Mouse (Mus musculus) cerebellum, adult (tissue): ENCODE measurements around the gene Ralgps1.
A peak's percentile ranks its signal among the peaks of the same experiment; 100 is the strongest.
"Not testable (repeated sequence)": the region's sequence is repeated elsewhere in the genome, so short reads cannot be mapped to it uniquely, and the experiment has no call there.

Experiments used
- ATAC-seq: cut with Nextera tagmentation; 2 replicates; pipeline ENCODE4 v1.9.2; 2017; ENCODE audit warnings: mild to moderate bottlenecking, moderate library complexity, mixed read lengths; ENCODE audit not compliant: insufficient number of reproducible peaks, low FRiP score, low TSS enrichment

Ralgps1 gene

DNA sequence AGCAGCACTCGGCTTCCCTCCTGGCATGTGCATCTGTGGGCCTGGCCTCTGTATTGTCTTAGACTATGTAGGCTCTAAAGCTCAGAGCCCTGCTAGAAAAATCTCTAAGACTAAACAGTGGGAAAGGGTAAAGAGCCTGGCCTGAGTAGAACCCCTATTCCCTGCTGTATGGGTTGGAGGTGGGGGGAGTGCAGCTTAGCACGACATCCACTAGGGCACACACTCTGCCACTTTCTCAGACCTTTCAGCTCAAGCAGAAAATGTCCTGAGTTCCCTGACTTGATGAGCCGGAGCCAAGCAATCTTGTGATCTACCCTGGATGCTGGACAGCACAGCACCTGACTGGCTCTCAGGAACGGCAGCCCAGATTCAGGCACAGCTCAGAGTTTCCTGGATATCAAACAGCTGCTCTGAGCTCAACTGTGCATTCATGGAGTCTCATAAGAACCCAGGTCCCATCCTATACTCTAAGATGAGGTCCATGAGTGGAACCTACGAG lies 215.0 kb downstream of the Ralgps1 start:
- ATAC-seq: no peak

DNA sequence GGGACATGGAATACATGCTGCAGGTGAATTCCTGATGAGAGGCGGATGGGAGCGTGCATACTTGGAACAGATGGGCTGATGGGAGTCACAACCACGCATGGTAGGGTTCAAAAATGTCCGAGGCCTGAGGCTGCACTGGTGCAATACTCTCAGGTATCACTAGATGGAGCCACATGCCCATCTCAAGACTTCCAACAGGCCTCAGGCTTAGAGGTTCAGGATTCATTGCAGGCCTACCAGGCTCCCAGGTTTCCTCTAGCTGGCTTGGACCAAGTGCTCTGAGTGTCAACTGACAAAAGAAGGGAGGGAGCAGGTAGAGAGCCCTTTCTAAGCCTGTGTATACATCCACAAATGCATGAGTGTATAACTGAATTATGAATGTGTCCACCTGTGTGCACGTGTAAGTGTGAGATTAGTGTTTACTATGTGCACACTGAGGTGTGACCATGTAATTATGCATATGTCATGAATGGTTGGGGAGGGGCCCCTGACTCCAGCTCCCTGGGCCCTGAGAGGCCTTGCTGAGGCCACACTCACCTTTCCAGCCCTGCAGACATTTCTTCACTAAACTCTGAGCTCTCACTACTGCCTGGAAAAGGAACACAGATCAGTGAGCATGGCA lies 216.4 kb downstream of the Ralgps1 start:
- ATAC-seq: peak; percentile 74

DNA sequence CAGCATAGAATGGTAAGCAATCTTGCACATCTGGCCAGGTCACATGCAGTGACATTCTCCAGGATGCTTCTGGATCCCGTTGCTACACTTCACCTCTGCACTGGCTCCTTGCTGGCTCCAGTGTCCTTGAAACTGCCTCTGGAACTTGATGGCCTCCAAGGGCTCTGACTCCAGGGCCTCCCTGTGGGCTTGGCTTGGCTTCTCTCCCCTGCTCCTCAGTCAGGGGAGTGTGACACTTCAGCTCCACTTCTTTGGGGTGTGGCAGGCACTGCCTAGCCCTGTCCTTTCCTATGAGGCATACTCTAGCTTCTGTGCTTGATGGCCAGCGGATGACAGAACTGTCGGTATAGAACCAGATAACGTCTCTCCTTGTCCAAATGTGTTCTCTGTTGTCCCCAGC lies 224.3 kb downstream of the Ralgps1 start:
- no peak for ATAC-seq

DNA sequence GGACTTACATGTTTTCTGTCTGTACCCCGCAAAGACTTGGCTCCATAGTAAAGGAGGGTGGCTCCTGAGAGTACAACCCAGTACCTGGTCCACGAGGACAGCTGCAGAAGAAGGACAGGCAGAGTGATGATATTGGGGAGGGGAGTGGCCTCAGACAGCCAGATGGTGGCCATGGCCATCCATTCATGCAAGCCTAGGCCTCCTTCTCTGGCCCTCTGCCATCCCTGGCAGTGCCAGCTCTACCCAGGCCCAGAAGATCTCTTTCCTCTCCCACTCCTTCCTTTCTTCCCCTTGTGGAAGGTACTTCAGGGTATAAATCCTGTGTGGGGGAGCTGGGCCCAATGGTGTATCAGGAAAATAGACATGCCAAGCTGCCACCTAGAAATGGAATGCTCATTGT lies 228.0 kb downstream of the Ralgps1 start:
- ATAC-seq: no peak

DNA sequence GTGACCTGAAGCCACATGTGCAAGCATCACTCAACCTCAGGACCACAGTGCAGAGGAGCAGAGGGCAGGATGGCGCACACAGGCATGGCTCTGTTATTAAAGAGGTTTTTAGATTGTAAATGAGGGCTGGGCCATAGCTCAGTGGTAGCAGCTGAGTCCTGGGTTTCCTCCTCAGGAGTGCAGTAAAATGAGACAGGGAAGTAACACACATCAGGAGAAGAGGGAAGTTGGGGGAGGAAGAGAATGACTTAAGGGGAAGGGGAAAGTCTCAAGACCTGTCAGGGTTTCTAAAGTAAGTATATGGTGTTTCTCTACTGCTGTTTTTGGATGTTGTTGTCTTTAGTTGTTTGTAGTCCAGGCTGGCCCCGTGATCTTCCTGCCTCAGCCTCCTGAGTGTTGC lies 232.8 kb downstream of the Ralgps1 start:
- ATAC-seq: no peak

DNA sequence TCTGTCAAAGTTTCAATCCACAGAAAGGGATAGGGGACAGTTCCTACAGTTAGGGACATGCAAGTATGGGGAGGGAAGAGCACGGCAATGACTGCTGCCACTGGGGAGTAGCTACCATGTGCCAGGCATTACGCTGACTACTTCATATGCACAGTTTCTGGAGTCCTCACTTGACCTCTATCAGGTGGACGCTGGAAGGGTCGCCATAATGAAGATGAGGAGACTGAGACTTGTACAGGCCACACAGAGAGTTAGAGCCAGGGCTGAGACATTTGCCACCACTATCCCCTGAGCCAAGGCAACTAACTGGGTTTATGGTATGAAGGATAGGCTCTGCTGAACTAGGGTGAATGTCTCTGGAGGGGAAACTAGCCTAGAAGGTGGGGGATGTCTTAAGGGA lies 233.6 kb downstream of the Ralgps1 start:
- 0 out of 2 replicates have a peak, but pooled peaks have one; percentile 1 for ATAC-seq

DNA sequence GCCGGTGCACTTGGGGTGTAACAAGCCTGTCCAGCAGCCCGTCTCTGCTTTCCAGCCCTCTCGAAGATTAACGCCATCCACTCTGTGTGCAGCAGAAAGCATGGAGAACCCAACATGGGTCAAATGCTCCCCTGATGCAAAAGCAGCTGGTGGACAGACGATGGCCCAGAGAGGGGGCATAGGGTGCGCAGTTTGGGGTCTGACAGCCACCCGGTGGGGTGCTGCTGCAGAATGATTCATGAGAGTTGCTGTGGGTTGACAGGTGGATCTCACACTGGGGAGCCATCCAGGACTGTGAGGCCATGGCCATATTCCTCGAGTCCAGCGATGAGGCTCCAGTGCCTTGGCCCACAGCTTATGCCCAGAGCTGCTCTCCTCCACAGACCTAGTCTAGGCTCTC lies 234.0 kb downstream of the Ralgps1 start:
- peak; percentile 80; the same call in 1 of the 2 replicates for ATAC-seq

DNA sequence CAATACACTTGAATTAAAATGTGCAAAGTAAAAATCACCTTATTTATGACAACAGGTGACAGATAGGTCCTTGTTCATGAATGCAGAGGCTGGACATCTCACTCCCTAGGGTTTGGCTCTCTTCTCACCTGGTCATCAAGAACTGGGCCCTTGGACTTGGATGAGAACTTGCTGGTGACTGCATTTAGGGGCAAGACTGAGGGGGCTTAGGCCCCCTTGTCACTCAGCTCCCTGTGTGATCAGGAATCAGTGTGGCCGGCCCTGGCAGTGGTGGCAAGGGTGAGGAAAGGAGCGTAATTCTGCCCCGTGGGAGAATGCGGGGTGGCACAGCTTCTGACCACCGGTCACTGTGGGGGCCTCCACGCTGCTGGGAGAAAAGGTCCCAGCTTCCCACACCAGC lies 234.9 kb downstream of the Ralgps1 start:
- ATAC-seq: no peak

DNA sequence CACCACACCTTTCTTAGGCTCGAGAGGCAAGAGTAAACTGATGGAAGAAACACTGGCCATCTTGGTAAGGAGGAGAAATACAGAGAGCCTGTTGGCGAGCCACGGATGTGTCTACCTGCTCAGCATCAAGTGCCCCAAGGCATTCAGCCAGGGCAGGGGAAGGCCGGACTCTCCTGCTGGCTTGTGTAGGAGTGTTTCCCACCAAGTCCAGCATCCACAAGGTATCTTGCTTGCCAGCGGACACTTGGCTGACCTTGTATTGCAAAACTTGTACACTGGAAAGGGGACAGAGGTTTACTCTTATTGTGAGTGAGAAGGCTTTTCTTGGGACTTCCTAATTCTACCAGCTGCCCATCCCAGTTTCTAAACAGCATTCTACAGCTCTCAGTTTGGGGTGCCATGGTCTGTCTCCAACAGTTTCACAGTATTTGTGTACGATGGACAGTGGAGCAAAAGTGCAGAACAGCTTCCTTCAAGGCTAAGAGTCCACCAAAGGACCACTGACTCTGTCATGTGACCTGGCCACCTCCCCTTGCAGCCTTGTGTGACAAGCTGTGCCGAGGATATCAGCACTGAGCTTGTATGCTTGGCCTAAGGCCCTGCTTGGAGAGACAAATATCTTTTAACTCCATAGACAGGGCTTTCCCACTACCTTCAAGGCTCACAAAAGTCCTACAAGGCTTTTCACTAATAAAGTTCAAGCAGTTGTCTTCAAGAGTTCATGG lies 236.4 kb downstream of the Ralgps1 start:
- no peak for ATAC-seq

DNA sequence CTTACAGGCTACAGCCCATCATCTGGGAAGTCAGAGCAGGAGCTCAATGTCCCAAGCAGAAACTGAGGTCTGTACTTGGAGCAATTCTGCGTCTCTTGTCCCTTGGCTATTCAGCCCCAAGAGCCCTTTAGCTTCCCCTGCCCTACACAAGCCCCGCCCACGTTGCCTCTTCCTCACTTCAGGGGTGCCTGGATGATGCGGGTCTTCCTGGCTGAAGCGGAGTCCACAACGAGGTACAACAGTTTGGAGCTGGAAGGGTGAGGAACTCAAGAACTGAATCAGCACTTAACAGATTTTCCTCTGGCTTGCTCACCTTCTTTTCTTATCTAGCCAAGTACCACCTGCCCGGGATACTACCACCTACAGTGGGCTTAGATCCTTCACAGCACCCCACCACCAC lies 239.0 kb downstream of the Ralgps1 start:
- no peak for ATAC-seq

DNA sequence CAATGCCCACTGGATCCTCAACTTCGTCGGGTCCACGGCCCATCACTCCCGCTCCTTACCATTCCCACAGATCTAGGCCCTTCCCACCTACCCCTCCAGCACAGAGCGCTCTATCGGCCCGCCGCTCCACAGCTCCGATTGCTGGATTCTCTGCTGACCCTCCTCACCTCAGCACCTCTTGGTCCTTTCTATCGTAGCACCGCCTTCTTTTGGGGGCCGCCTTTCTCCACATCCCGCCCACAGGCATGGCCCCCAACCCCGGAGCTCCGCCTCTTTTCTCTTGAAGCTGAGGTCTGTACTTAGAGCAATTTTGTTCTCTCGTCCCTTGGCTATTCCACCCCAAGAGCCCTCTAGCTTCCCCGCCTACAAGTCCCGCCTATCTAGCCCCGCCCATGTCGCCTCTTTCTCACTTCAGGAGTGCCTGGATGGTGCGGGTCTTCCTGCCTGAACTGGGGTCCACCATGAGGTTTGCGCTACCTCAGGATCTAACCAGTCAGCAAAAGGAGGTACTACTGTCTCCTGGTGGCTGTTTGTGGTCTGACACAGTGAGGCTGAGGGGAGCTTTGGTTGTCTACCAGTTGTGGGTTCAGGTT lies 239.7 kb downstream of the Ralgps1 start, which contains the start of gene Garnl3:
TSS of gene Garnl3 (minus strand) at position 155 of the 593 bp plus-strand sequence.
- ATAC-seq: peak; percentile 23

DNA sequence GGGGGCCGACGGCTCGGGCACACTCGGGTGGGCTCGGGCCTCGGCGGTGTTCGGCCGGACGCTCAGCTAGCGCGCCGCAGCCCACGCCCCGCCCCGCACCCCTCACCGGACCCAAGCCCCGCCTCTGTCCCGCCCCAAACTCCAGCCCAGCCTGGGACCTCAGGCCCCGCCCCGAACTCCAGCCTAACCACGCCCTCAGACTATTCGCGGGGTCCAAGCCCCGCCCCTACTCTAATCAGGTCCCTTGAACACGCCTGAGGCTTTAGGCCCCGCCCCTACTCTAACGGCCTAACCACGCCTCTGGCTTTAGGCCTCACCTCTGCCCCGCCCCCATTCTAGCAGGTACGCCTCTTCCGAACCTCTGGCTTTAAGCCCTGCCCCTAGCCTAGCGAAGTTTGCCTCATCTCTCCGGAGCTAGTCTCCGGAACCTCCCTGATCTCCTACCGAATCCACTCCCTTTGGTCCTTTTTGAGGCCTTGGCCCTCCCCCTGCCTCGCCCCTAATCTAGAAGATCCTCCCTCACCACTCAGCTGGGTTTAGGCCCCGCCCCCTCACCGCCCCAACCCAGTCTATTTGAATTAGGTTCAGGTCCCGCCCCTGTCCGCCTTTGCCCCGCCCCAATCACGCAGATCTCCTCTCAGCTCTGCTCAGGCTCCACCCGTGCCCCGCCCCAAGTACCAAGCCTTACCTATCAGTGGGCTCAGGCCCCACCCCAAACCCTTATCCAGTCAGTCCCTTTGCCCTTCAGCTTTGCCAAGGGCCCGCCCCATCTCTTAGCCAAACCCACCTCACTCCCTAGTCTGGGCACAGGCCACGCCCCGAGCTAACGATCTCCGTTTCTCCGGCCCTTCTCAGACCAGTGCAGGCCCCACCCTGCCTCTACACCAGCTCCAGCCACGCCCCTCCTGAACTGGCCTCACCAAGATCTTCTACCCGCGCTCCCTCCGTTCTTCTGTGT lies 240.5 kb downstream of the Ralgps1 start:
- ATAC-seq: peak; percentile 83

DNA sequence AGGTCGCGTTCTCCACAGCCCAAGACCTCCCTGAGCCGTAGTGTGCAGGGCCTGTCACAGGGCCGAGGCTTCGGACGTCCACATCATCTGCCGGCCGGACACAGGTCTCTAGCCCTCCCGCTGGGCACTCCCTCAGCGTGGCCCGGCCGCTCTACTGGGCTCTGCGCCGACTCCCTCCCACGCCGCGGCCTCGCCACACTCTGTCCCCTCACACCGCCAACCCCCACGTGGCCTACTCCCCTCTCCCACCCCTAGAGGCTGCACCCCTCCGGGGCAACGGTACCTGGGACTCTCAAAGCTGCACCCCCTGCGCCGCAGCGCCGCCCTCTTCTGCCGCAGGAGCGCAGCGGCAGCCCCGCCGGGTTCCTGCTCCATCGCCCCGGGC lies 241.2 kb downstream of the Ralgps1 start:
- no peak; the same call in 1 of the 2 replicates for ATAC-seq

DNA sequence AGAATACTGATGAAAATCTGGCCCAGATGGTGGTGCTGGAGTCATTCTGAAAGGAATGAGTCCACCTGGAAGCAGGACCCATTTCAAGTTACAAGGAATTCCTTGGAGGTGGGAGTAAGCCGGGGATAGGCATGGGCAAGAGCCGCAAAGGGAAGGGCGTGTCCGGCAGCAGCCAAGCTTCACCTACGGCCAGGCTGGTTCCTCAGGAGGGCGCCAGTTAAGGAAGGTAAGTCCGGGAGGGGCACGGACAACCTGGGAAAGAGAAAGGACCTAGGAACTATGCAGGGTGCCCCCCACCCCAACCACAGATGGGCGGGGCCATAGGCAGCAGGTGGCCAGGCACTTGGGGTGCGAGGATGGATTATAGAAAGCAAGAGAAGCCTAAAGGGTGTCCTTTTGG lies 241.6 kb downstream of the Ralgps1 start:
- ATAC-seq: no peak

DNA sequence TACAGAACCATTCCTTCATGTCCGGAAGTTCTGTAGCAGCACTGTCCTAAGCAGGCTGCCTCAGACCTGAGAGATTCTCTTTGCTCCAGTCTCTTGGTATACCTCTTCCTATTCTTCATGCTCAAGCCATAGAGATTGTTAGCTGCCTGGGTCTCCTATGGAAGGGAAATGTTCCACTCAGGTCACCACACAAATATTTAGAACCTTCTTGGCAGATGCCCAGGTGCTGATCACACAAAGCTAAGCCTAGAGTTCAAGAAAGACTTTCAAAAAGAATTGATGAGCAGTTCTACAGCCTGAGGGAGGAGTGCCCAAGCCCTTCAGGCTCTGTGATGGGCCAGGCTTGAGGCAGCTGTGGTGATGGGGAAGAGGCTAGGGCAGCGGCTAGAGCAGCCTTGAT lies 242.3 kb downstream of the Ralgps1 start:
- ATAC-seq: no peak

DNA sequence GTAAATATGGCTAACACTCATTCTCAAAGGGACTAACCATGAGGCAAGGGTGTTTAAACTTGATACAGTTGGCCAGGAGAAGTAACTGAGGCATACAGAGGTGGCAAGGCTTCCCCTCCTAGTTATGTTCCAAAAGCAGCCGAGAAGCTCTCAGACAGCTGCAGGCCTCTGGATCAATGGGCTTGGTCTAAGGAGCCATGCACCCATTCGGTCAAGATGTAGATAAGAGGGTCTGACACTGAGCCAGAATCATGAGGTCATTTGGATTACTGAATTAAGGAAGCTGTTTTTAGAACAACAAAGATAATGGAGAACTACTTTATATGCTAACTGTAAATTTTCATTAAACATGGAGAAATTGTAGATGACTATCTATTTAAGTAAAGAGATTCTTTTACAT lies 244.0 kb downstream of the Ralgps1 start:
- ATAC-seq: no peak

DNA sequence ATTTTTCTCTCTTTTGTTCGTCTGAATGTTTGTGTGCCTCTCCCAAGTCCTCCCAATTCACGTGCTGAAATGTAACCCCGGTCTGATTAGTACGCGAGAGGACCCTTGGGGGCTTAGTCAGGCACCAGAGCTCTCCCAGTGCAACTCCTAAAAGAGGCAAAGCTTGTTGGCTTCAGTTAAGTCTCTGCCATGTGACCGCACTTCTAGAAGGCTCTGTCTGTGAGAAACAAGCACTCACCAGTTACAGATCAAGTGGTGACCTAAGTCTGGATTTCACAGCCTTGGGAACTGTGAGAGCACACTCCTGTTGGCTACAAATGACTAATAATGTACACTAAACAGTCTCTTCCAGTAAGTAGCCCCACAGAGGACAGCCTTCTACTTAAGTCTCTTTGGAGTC lies 248.4 kb downstream of the Ralgps1 start:
- no peak for ATAC-seq

DNA sequence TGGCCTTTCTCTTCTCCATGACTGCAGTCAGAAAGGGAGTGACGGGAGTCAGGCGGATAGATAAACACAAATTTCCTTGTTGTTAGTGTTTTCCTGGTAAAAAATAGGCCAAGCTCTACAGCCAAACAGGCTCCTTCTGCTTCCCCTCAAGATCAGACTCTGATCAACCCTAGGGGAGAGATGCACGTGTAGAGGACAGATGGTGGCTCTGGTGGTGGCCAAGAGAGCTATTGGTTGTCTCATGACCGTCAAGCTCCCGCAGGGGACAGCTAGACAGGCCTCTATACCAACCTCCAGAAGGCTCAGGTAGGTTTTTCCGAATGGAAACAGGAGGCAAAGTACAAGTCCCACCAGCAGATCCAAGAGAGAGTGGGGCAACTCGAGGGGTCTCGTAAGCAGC lies 270.8 kb downstream of the Ralgps1 start:
- peak; percentile 90; the same call in 1 of the 2 replicates for ATAC-seq

DNA sequence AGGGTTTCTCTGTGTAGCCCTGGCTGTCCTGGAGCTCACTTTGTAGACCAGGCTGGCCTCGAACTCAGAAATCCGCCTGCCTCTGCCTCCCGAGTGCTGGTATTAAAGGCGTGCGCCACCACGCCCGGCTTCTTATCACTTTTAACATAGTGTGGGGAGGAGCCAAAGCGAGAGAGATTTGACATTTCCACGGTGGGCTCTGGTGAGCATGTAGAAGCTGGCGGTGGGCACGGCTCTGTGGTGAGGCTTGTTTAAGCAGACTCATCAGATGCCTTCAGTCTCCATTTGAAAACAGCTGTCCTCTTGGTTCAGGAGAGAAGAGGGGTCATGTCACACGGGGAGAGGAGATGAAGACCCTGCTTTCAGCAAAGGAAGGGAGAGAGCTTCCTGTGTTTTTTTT lies 274.0 kb downstream of the Ralgps1 start:
- ATAC-seq: not testable (repeated sequence)

DNA sequence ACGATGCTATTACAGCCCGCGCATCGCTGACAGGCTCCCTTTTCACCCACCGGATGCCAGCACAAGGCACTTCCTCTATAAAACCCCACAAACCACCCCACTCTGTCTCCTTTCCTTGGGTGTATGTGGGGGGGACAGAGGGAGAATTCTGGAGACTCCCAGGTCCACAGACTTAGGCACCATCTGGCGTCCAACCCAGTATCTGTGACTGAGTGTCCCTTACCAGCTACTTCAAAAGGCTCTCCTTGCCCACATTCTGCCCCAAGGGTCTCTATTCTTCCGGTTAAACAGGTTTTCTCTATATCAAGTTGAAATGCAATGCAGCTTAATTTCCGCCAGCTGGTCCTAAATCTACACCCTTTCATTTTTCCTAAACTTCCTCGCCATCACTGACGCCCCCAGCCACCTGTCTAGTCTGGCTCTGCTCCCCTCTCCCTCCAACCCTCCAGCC lies 276.0 kb downstream of the Ralgps1 start:
- ATAC-seq: no peak
